Comparison of ENCODE assay signal across 10 mouse cellular contexts in the genomic region with DNA sequence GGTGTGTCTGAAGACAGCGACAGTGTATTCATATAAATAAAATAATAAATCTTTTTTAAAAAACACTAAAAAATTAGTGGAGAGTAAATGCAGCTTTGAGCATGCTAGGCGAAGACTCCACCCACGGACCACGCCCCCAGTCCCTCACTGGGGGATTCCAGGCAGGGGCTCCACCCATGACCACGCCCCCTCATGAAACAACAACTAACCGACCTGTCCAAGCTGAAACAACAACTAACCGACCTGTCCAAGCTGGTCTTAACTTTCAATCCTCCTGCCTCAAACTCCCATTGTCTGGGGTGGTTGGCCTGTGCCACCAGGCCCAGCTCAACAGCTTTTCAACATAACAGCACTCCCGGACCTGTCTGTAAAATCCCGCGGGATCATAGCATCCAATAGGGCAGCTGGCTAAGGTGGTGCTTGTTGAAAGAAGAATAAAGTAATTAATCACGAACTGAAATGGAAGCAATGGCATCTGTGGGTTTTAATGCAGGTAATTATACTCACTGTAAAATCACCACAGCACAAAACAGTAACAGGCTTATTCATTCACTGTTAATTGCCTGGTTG. TPM values are rescaled to one million over a fixed set of nuclear protein-coding genes. Genes with fewer than 3 reads are reported as not detected.
DNase-seq lines count a peak whose midpoint lies in the region; ATAC-seq lines count a peak whose summit lies in the region.
"Had no signal": no experiment of that assay in that cellular context is flagged by ENCODE, and none has a peak within 500 bp of the region (broad histone marks: within the 10 kb centered on the region; RNA-seq: fewer than 3 reads in every experiment).

No protein-coding gene starts in this region.

- H3K27me3 ChIP-seq in heart, embryonic 13.5 days (replicated peaks): no peaks in the 10 kb centered on the region
- no peaks in the 10 kb centered on the region for H3K27me3 ChIP-seq in heart, embryonic 10.5 days (ENCODE audit: insufficient read depth, poor library complexity, severe bottlenecking)
- H3K27me3 ChIP-seq: embryonic facial prominence, embryonic 12.5 days had no signal

- WGBS in heart, embryonic 13.5 days: 33% methylated on average over 11 of the region's 11 CpGs
- 36% methylated on average over 11 of the region's 11 CpGs for WGBS in heart, embryonic 10.5 days

- peak overlapping the region; percentile 31; the same call in 1 of the 2 replicates for H3K4me2 ChIP-seq in heart, embryonic 13.5 days
- H3K4me2 ChIP-seq: embryonic facial prominence, embryonic 12.5 days had no signal

- H3K9me3 ChIP-seq in heart, embryonic 13.5 days: no peaks in the 10 kb centered on the region
- H3K9me3 ChIP-seq in heart, embryonic 10.5 days: no peaks in the 10 kb centered on the region
- H3K9me3 ChIP-seq: embryonic facial prominence, embryonic 12.5 days had no signal

- ATAC-seq in heart, embryonic 13.5 days (ENCODE audit: extremely low read depth, insufficient number of reproducible peaks, low FRiP score, low TSS enrichment): no peak
- peak; percentile 37 for ATAC-seq in megakaryocyte progenitor cell, adult 5-6 weeks (replicated peaks; ENCODE audit: poor library complexity)

- H3K36me3 ChIP-seq in heart, embryonic 13.5 days: no peaks in the 10 kb centered on the region
- H3K36me3 ChIP-seq in heart, embryonic 10.5 days: no peaks in the 10 kb centered on the region
- H3K36me3 ChIP-seq: embryonic facial prominence, embryonic 12.5 days had no signal

- H3K27ac ChIP-seq in heart, embryonic 13.5 days (replicated peaks): no peak overlapping the region
- H3K27ac ChIP-seq in heart, embryonic 10.5 days: no peak overlapping the region
- H3K27ac ChIP-seq: embryonic facial prominence, embryonic 12.5 days had no signal

- peaks cover 33% of the 10 kb centered on the region for H3K4me1 ChIP-seq in heart, embryonic 13.5 days
- peaks cover 32% of the 10 kb centered on the region for H3K4me1 ChIP-seq in heart, embryonic 10.5 days

- 0 out of 2 replicates have a peak overlapping the region, but pooled peaks have one; percentile 24 for H3K9ac ChIP-seq in heart, embryonic 13.5 days
- H3K9ac ChIP-seq: embryonic facial prominence, embryonic 12.5 days had no signal

- no peak for DNase-seq in heart, embryonic 10.5 days (ENCODE audit: low spot score)
- peak; percentile 80 for DNase-seq in ES-CJ7 (ENCODE audit: low read depth, low spot score)
- DNase-seq in induced T-regulatory cell, adult 2 months (ENCODE audit: low read depth): peak; percentile 59
- DNase-seq in left cerebral cortex, adult 11 months (ENCODE audit: low spot score): no peak
- DNase-seq in right cerebral cortex, postnatal 4 days: no peak
- DNase-seq in layer of hippocampus, postnatal 36 days: no peak

- no peak overlapping the region; the same call in 1 of the 2 replicates for H3K4me3 ChIP-seq in heart, embryonic 13.5 days
- H3K4me3 ChIP-seq in heart, embryonic 10.5 days: no peak overlapping the region
- H3K4me3 ChIP-seq: embryonic facial prominence, embryonic 12.5 days had no signal

RNA-seq across cellular contexts. Expression of a gene that starts 12.7 kb away (rescaled TPM):
- polyA plus RNA-seq in heart, embryonic 13.5 days (2015; fragmentation: Nextera tagmentation; extraction: Ambion mirVana): 4.7 and 4.9 TPM in 2 replicates
- polyA plus RNA-seq in heart, embryonic 10.5 days (2016; fragmentation: Nextera tagmentation; extraction: Ambion mirVana): 4.0 and 4.8 TPM in 2 replicates
- total RNA-seq in megakaryocyte progenitor cell, adult 5-6 weeks (2015): 6.4 and 8.8 TPM in 2 replicates
- 4.8 and 5.0 TPM in 2 replicates for total RNA-seq in megakaryocyte progenitor cell, adult 5-6 weeks (2017)
- 1 to 10 TPM; 5.0 TPM for total RNA-seq in layer of hippocampus, postnatal 36 days (2021)

RNA-seq across cellular contexts. Expression of a gene that starts 48.1 kb away (rescaled TPM):
- polyA plus RNA-seq in heart, embryonic 13.5 days (2015; fragmentation: Nextera tagmentation; extraction: Ambion mirVana): 0.78 and 1.0 TPM in 2 replicates
- 1.3 and 2.1 TPM in 2 replicates for polyA plus RNA-seq in heart, embryonic 10.5 days (2016; fragmentation: Nextera tagmentation; extraction: Ambion mirVana)
- total RNA-seq in megakaryocyte progenitor cell, adult 5-6 weeks (2015): 2.0 and 3.2 TPM in 2 replicates
- total RNA-seq in megakaryocyte progenitor cell, adult 5-6 weeks (2017): 0.92 and 1.6 TPM in 2 replicates
- 1 to 10 TPM; 1.4 to 1.5 TPM for total RNA-seq in layer of hippocampus, postnatal 36 days (2021)

RNA-seq across cellular contexts. Expression of a gene that starts 53.6 kb away (rescaled TPM):
- polyA plus RNA-seq in heart, embryonic 13.5 days (2015; fragmentation: Nextera tagmentation; extraction: Ambion mirVana): 31.9 and 33.2 TPM in 2 replicates
- 39.6 and 41.4 TPM in 2 replicates for polyA plus RNA-seq in heart, embryonic 10.5 days (2016; fragmentation: Nextera tagmentation; extraction: Ambion mirVana)
- 11.2 and 11.7 TPM in 2 replicates for total RNA-seq in megakaryocyte progenitor cell, adult 5-6 weeks (2015)
- 19.2 and 20.4 TPM in 2 replicates for total RNA-seq in megakaryocyte progenitor cell, adult 5-6 weeks (2017)
- 10 to 100 TPM; 68.6 to 71.1 TPM for total RNA-seq in layer of hippocampus, postnatal 36 days (2021)

RNA-seq across cellular contexts. Expression of a gene that starts 56.1 kb away (rescaled TPM):
- polyA plus RNA-seq in heart, embryonic 13.5 days (2015; fragmentation: Nextera tagmentation; extraction: Ambion mirVana): not detected in 2 replicates
- polyA plus RNA-seq in heart, embryonic 10.5 days (2016; fragmentation: Nextera tagmentation; extraction: Ambion mirVana): not detected in 2 replicates
- not detected in 2 replicates for total RNA-seq in megakaryocyte progenitor cell, adult 5-6 weeks (2015)
- total RNA-seq in megakaryocyte progenitor cell, adult 5-6 weeks (2017): not detected in 2 replicates
- not detected for total RNA-seq in layer of hippocampus, postnatal 36 days (2021)
- total RNA-seq: layer of hippocampus, postnatal 10 days had no signal
- polyA plus RNA-seq: embryonic facial prominence, embryonic 12.5 days had no signal

RNA-seq across cellular contexts. Expression of a gene that starts 57.1 kb away (rescaled TPM):
- polyA plus RNA-seq in heart, embryonic 13.5 days (2015; fragmentation: Nextera tagmentation; extraction: Ambion mirVana): 0.24 and 0.37 TPM in 2 replicates
- polyA plus RNA-seq in heart, embryonic 10.5 days (2016; fragmentation: Nextera tagmentation; extraction: Ambion mirVana): 0.33 and 0.40 TPM in 2 replicates
- total RNA-seq in megakaryocyte progenitor cell, adult 5-6 weeks (2015): 0.07 TPM in 1 of 2 replicates, not detected in the other
- total RNA-seq in megakaryocyte progenitor cell, adult 5-6 weeks (2017): not detected in 2 replicates
- total RNA-seq in layer of hippocampus, postnatal 36 days (2021): under 1 TPM; 0.17 to 0.23 TPM

Comparison
In these comparisons a context has a peak if more than half of its experiments do, and no peak if none do; other contexts are left out.
1. DNase-seq: peak in ES-CJ7 (single experiment) and induced T-regulatory cell, adult 2 months (single experiment); none in heart, embryonic 10.5 days (single experiment), left cerebral cortex, adult 11 months (single experiment), right cerebral cortex, postnatal 4 days (single experiment) and layer of hippocampus, postnatal 36 days (0 of 2).